Mouse (Mus musculus): ENCODE results near the gene Cntn2.

DNA sequence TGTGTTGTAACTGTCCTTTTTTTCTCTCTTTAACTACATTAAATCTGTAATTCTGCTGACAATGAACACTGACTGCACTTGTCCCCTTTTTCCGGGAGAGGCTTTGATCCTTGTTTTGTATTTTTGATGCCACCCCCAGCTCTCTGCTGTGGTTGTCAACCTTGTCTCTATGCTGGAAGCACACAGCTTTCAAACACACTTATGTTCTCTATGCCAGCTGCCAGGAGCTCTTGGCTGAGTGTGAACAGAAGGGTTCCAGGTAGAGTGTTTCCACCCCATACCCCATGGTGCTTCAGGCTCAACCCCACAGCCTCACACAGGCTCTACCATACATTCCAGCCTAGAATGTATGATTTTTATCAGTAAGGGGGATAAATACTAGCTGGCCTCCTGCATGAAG lies 68.6 kb downstream of the Cntn2 start:
- TF ChIP-seq CTCF (IDR thresholded peaks at IDR 0.05; ENCODE audit: extremely low read depth, insufficient read depth, low read length): no peak
- TF ChIP-seq POLR2A (IDR thresholded peaks at IDR 0.05; ENCODE audit: extremely low read depth, insufficient read depth, low read length): no peak
